Mouse (Mus musculus): Measurements from ENCODE around the gene Tefm. TPM values are rescaled to one million over a fixed set of nuclear protein-coding genes. Genes with fewer than 3 reads are reported as not detected.
"Not testable (repeated sequence)": the region's sequence is repeated elsewhere in the genome, so short reads cannot be mapped to it uniquely, and the experiment has no call there.

Tefm gene
- polyA plus RNA-seq, 1 experiment from 2014 or later: 35.5 TPM

DNA sequence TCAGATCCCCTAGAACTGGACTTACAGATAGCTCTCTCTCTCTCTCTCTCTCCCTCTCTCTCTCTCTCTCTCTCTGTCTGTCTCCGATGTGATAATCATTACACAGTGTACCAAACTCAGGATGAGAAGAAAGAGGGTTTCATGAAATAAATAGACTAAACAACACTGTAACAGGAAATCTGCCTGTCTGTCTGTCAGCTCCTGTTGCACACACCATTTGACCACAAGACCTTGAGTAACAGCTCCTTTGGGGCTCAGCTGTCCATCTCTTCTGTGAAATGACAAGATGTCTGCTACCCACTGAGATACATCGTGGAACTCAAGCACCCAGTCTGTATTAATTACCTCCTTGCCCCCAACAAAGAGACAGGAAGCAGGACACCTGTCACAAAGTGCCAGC lies 9.6 kb upstream of the Tefm start:
- H3K36me3 ChIP-seq (ENCODE audit: control insufficient read depth, insufficient read depth): no peaks in the 10 kb centered on the region
- H3K4me2 ChIP-seq (ENCODE audit: low read depth, low read length): no peak overlapping the region
- H3K4me3 ChIP-seq (ENCODE audit: low read length): no peak overlapping the region
- WGBS: 48% methylated on average over 2 of the region's 2 CpGs
- no peak for ATAC-seq (replicated peaks; ENCODE audit: extremely low read depth, insufficient read depth, low FRiP score)
- H3K9ac ChIP-seq (ENCODE audit: low read length): no peak overlapping the region
- 0 out of 2 replicates have a peak, but pooled peaks cover 4% of the 10 kb centered on the region for H3K4me1 ChIP-seq (ENCODE audit: control insufficient read depth, insufficient read depth, low read length)
- peaks cover 17% of the 10 kb centered on the region for H3K27me3 ChIP-seq (ENCODE audit: control insufficient read depth, insufficient read depth, low read length)
- H3K9me3 ChIP-seq (replicated peaks; ENCODE audit: control insufficient read depth, low read length): no peaks in the 10 kb centered on the region
- H3K27ac ChIP-seq (ENCODE audit: low read length): no peak overlapping the region

- no peak for ATAC-seq (replicated peaks; ENCODE audit: extremely low read depth, insufficient read depth, low FRiP score)
- H3K27ac ChIP-seq (ENCODE audit: low read length): no peak overlapping the region
- H3K4me2 ChIP-seq (ENCODE audit: low read depth, low read length): no peak overlapping the region
- no peak overlapping the region for H3K4me3 ChIP-seq (ENCODE audit: low read length)
- H3K36me3 ChIP-seq (ENCODE audit: control insufficient read depth, insufficient read depth): no peaks in the 10 kb centered on the region
- peaks cover 16% of the 10 kb centered on the region for H3K27me3 ChIP-seq (ENCODE audit: control insufficient read depth, insufficient read depth, low read length)
- no peaks in the 10 kb centered on the region for H3K9me3 ChIP-seq (replicated peaks; ENCODE audit: control insufficient read depth, low read length)
- WGBS: 62% methylated on average over 5 of the region's 5 CpGs
- H3K4me1 ChIP-seq (ENCODE audit: control insufficient read depth, insufficient read depth, low read length): 0 out of 2 replicates have a peak, but pooled peaks cover 4% of the 10 kb centered on the region
- no peak overlapping the region for H3K9ac ChIP-seq (ENCODE audit: low read length)
These were observed 8.6 kb upstream of the Tefm start for GRCm38 (mm10) chr11:80150566-80150965.

DNA sequence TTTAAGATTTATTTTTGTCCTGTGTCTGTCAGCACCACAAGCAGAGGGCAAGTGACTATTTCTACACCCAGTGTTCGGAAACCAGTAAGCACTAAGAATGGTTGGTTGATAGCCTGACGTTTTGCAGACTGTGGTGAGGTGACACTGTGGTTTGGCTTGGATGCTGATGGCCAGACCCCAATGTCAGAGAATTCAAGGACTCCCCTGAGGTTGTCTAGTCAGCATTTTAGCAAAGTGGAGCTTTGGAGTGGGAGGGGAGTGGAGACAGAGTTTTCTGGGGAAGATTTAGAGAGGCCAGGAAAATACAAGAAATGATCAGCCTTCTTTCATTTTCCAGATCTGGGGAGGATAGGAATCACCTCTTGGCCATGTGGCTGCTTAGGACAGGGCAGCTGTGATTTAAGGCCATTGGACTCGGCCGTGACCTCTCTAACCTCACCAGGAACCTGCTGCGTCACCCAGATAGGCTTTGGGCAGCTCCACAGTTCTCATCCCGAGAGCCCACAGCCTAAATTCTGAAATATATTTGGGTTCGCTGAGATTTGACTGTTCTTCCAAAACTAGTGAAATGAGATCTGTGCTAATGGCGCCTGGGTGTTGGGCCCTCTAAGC lies 7.5 kb upstream of the Tefm start:
- no peaks in the 10 kb centered on the region for H3K9me3 ChIP-seq (replicated peaks; ENCODE audit: control insufficient read depth, low read length)
- no peak for ATAC-seq (replicated peaks; ENCODE audit: extremely low read depth, insufficient read depth, low FRiP score)
- H3K9ac ChIP-seq (ENCODE audit: low read length): no peak overlapping the region
- 0 out of 2 replicates have a peak, but pooled peaks cover 4% of the 10 kb centered on the region for H3K4me1 ChIP-seq (ENCODE audit: control insufficient read depth, insufficient read depth, low read length)
- no peaks in the 10 kb centered on the region for H3K36me3 ChIP-seq (ENCODE audit: control insufficient read depth, insufficient read depth)
- H3K4me2 ChIP-seq (ENCODE audit: low read depth, low read length): no peak overlapping the region
- H3K4me3 ChIP-seq (ENCODE audit: low read length): no peak overlapping the region
- H3K27me3 ChIP-seq (ENCODE audit: control insufficient read depth, insufficient read depth, low read length): peaks cover 6% of the 10 kb centered on the region
- no peak overlapping the region for H3K27ac ChIP-seq (ENCODE audit: low read length)
- whole genome bisulfite sequencing: 74% methylated on average over 8 of the region's 8 CpGs

GRCm38 (mm10) chr11:80148974-80149373 lies 7.0 kb upstream of the Tefm start:
- not testable (repeated sequence) for H3K27me3 ChIP-seq (ENCODE audit: control insufficient read depth, insufficient read depth, low read length); H3K9ac ChIP-seq (ENCODE audit: low read length); H3K4me2 ChIP-seq (ENCODE audit: low read depth, low read length); H3K9me3 ChIP-seq (replicated peaks; ENCODE audit: control insufficient read depth, low read length); H3K27ac ChIP-seq (ENCODE audit: low read length); H3K36me3 ChIP-seq (ENCODE audit: control insufficient read depth, insufficient read depth); ATAC-seq (replicated peaks; ENCODE audit: extremely low read depth, insufficient read depth, low FRiP score); H3K4me3 ChIP-seq (ENCODE audit: low read length); H3K4me1 ChIP-seq (ENCODE audit: control insufficient read depth, insufficient read depth, low read length)
- 56% methylated on average over 1 of the region's 4 CpGs for WGBS

DNA sequence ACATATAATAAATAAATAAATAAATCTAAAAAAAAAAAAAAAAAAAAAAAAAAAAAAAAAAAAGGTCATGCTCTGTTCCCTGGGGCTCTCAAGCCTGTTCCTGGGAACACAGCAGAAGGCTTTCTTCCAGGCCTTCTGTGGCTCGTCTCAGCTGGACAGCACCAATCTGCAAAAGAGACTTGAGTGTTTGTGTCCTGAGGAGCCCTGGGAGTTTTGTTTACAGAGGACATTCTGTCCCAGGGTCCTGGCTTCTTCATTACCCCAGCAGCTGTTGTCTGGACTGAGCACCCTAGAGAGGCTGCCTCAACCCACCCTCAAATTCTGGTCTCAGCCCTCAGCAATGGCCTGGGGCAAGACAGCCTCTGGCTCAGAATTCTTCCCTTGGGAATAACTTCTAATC lies 6.3 kb upstream of the Tefm start:
- H3K9ac ChIP-seq (ENCODE audit: low read length): no peak overlapping the region

DNA sequence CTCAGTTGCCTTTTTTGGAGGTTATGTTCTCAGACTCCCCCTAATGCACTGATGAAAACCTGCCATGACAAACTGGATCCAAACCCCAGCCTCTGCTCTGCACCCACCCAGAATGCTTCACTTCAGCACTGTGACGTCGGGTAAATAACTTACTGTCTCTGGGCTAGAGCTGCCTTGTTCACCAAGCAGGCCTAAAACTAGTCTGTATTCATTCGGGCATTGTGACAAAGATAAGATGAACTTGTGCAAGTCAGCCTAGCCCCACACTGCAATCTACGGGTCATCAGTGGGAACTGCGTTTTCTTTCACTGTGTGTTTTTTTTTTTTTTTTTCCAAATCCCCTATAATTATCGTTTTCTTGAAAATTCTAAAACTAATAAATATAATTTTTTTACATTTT lies 5.8 kb upstream of the Tefm start:
- Histone ChIP-seq H3K4me2 (ENCODE audit: low read depth, low read length) (no peak overlapping the region), H3K4me1 (ENCODE audit: control insufficient read depth, insufficient read depth, low read length) (peaks cover 7% of the 10 kb centered on the region), H3K36me3 (ENCODE audit: control insufficient read depth, insufficient read depth) (no peaks in the 10 kb centered on the region), H3K4me3 (ENCODE audit: low read length) (no peak overlapping the region), H3K9me3 (replicated peaks; ENCODE audit: control insufficient read depth, low read length) (no peaks in the 10 kb centered on the region), H3K27me3 (ENCODE audit: control insufficient read depth, insufficient read depth, low read length) (no peaks in the 10 kb centered on the region), H3K27ac (ENCODE audit: low read length) (no peak overlapping the region), H3K9ac (ENCODE audit: low read length) (no peak overlapping the region)
- ATAC-seq (replicated peaks; ENCODE audit: extremely low read depth, insufficient read depth, low FRiP score): no peak
- WGBS: 73% methylated on average over 6 of the region's 6 CpGs

More for the DNA sequence above, 6.3 kb upstream of the Tefm start:
- no peaks in the 10 kb centered on the region for H3K9me3 ChIP-seq (replicated peaks; ENCODE audit: control insufficient read depth, low read length)
- no peaks in the 10 kb centered on the region for H3K36me3 ChIP-seq (ENCODE audit: control insufficient read depth, insufficient read depth)
- no peak overlapping the region for H3K4me3 ChIP-seq (ENCODE audit: low read length)
- no peak overlapping the region for H3K4me2 ChIP-seq (ENCODE audit: low read depth, low read length)
- H3K27me3 ChIP-seq (ENCODE audit: control insufficient read depth, insufficient read depth, low read length): no peaks in the 10 kb centered on the region; the same call in 1 of the 2 replicates
- 0 out of 2 replicates have a peak, but pooled peaks cover 2% of the 10 kb centered on the region for H3K4me1 ChIP-seq (ENCODE audit: control insufficient read depth, insufficient read depth, low read length)
- 58% methylated on average over 1 of the region's 1 CpGs for WGBS
- ATAC-seq (replicated peaks; ENCODE audit: extremely low read depth, insufficient read depth, low FRiP score): no peak
- H3K27ac ChIP-seq (ENCODE audit: low read length): no peak overlapping the region

DNA sequence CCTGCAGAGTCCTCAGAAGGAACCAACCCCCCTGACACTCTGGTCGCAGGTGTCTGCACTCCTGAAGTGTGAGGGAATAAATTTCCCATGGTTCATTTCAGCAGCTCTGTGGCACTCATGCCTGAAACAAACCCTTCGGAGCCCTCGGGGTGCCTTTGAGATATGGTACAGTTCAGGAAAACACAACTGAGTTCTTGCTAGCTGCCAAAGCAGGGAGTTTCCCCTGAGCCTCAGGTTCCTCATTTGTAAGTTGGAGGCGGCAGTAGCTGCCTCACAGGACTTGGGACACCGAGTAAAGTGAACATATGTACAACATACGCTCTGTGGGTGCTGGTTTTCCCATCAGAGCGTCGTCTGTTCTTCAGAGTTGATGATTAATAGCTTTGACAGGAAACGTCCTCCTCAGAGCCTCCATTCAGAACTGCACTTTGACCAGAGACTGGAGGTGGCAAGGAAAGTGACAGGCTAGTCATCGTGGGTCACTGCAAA lies 3.9 kb upstream of the Tefm start:
- no peak overlapping the region for H3K9ac ChIP-seq (ENCODE audit: low read length)
- no peak overlapping the region for H3K4me3 ChIP-seq (ENCODE audit: low read length)
- no peaks in the 10 kb centered on the region for H3K36me3 ChIP-seq (ENCODE audit: control insufficient read depth, insufficient read depth)
- WGBS: 39% methylated on average over 10 of the region's 10 CpGs
- no peak for ATAC-seq (replicated peaks; ENCODE audit: extremely low read depth, insufficient read depth, low FRiP score)
- no peak overlapping the region for H3K4me2 ChIP-seq (ENCODE audit: low read depth, low read length)
- no peaks in the 10 kb centered on the region for H3K27me3 ChIP-seq (ENCODE audit: control insufficient read depth, insufficient read depth, low read length)
- H3K9me3 ChIP-seq (replicated peaks; ENCODE audit: control insufficient read depth, low read length): no peaks in the 10 kb centered on the region
- H3K4me1 ChIP-seq (ENCODE audit: control insufficient read depth, insufficient read depth, low read length): peaks cover 9% of the 10 kb centered on the region
- no peak overlapping the region for H3K27ac ChIP-seq (ENCODE audit: low read length)

DNA sequence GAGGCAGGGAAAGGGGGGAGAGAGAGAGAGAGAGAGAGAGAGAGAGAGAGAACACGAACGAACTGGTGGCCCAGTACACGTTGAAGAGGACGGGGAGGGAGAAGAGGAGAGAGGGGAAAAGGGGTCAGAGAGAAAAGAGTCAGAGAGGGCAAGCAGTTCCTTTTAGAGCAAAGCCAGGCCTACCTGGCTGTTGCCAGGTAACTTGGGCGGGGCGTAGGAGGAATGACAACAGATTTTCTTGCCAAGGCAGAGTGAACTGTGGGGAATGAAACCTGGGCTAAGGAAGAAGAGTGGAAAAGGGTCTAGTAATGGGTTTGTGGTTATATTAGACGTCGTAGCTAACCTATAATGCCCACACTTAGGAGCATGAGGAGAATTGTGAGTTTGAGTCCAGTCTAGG lies 897 bp upstream of the Tefm start:
- 42% methylated on average over 8 of the region's 8 CpGs for WGBS
- Histone ChIP-seq H3K4me3 (ENCODE audit: low read length) (peak overlapping the region; percentile 81), H3K27ac (ENCODE audit: low read length) (no peak overlapping the region), H3K4me2 (ENCODE audit: low read depth, low read length) (peak overlapping the region; percentile 86), H3K36me3 (ENCODE audit: control insufficient read depth, insufficient read depth) (peaks cover 4% of the 10 kb centered on the region; the same call in 1 of the 2 replicates), H3K27me3 (ENCODE audit: control insufficient read depth, insufficient read depth, low read length) (no peaks in the 10 kb centered on the region), H3K9ac (ENCODE audit: low read length) (peak overlapping the region; percentile 89), H3K9me3 (replicated peaks; ENCODE audit: control insufficient read depth, low read length) (no peaks in the 10 kb centered on the region), H3K4me1 (ENCODE audit: control insufficient read depth, insufficient read depth, low read length) (peaks cover 7% of the 10 kb centered on the region)
- ATAC-seq (replicated peaks; ENCODE audit: extremely low read depth, insufficient read depth, low FRiP score): no peak

GRCm38 (mm10) chr11:80137773-80138172 lies 4.2 kb downstream of the Tefm start:
- H3K36me3 ChIP-seq (ENCODE audit: control insufficient read depth, insufficient read depth): peaks cover 16% of the 10 kb centered on the region
- 85% methylated on average over 5 of the region's 5 CpGs for WGBS
- no peak overlapping the region for H3K4me3 ChIP-seq (ENCODE audit: low read length)
- H3K27ac ChIP-seq (ENCODE audit: low read length): no peak overlapping the region
- peaks cover 3% of the 10 kb centered on the region; the same call in 1 of the 2 replicates for H3K4me1 ChIP-seq (ENCODE audit: control insufficient read depth, insufficient read depth, low read length)
- no peak overlapping the region for H3K9ac ChIP-seq (ENCODE audit: low read length)
- ATAC-seq (replicated peaks; ENCODE audit: extremely low read depth, insufficient read depth, low FRiP score): no peak
- no peak overlapping the region for H3K4me2 ChIP-seq (ENCODE audit: low read depth, low read length)
- no peaks in the 10 kb centered on the region for H3K9me3 ChIP-seq (replicated peaks; ENCODE audit: control insufficient read depth, low read length)
- no peaks in the 10 kb centered on the region for H3K27me3 ChIP-seq (ENCODE audit: control insufficient read depth, insufficient read depth, low read length)

Data from heart, embryonic 16.5 days (tissue).